ENCODE assay signal across 19 mouse cellular contexts in the genomic region with DNA sequence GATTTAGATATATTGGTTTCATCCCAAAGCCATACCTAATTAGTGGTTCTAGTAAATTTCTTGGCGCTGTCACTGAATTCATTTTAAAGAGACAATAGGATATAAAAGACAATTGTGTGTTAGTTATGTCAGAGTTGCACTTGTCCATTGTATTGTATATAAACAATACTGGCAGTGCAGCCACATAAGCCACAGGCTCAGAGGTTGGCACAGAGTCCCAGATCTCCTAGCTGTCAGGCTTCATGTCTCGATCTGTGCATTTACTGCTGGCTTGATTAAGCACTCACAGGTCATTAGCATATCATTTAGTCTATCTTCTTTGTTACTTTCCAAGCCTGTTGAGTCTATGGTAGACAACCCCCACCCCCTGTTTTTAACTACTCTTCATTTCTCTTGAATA.
DNase-seq lines count a peak whose midpoint lies in the region; ATAC-seq and TF ChIP-seq lines count a peak whose summit lies in the region.
"Had no signal": no experiment of that assay in that cellular context is flagged by ENCODE, and none has a peak within 500 bp of the region (broad histone marks: within the 10 kb centered on the region; RNA-seq: fewer than 3 reads in every experiment).

No protein-coding gene starts in this region.

- ATAC-seq in midbrain, embryonic 12.5 days (ENCODE audit: low FRiP score, low read depth) = peak; percentile 67
- no peak for ATAC-seq in midbrain, postnatal 0 days (ENCODE audit: low FRiP score)
- peak; percentile 80 for ATAC-seq in forebrain, embryonic 15.5 days (replicated peaks)
- peak; percentile 55; the same call in 1 of the 2 replicates for ATAC-seq in midbrain, embryonic 15.5 days (replicated peaks)
- ATAC-seq: inflammation-experienced regulatory T-cells, adult 6 months; liver, postnatal 0 days had no signal

- no peak overlapping the region for H3K4me3 ChIP-seq in midbrain, embryonic 12.5 days
- no peak overlapping the region for H3K4me3 ChIP-seq in midbrain, postnatal 0 days (ENCODE audit: low read depth, low read length)
- no peak overlapping the region for H3K4me3 ChIP-seq in forebrain, embryonic 15.5 days
- H3K4me3 ChIP-seq in midbrain, embryonic 15.5 days = no peak overlapping the region
- H3K4me3 ChIP-seq: embryonic facial prominence, embryonic 10.5 days; gastrocnemius, adult 2 months; heart, embryonic 13.5 days had no signal

- no peak overlapping the region for H3K27ac ChIP-seq in midbrain, embryonic 12.5 days (replicated peaks)
- H3K27ac ChIP-seq in midbrain, postnatal 0 days (ENCODE audit: low read depth, low read length) = no peak overlapping the region
- H3K27ac ChIP-seq in forebrain, embryonic 15.5 days (replicated peaks) = no peak overlapping the region
- H3K27ac ChIP-seq in midbrain, embryonic 15.5 days = no peak overlapping the region
- H3K27ac ChIP-seq: embryonic facial prominence, embryonic 10.5 days; gastrocnemius, adult 2 months; heart, embryonic 13.5 days had no signal

- 42% methylated on average over 2 of the region's 2 CpGs for WGBS in midbrain, embryonic 12.5 days
- 31% methylated on average over 2 of the region's 2 CpGs for WGBS in midbrain, postnatal 0 days
- WGBS in forebrain, embryonic 15.5 days = 14% methylated on average over 2 of the region's 2 CpGs
- WGBS in midbrain, embryonic 15.5 days = 28% methylated on average over 2 of the region's 2 CpGs

- H3K4me2 ChIP-seq in midbrain, embryonic 12.5 days (replicated peaks) = no peak overlapping the region
- H3K4me2 ChIP-seq in midbrain, postnatal 0 days (ENCODE audit: low read depth, low read length, poor library complexity, severe bottlenecking) = no peak overlapping the region
- H3K4me2 ChIP-seq in forebrain, embryonic 15.5 days (replicated peaks) = no peak overlapping the region
- no peak overlapping the region for H3K4me2 ChIP-seq in midbrain, embryonic 15.5 days
- H3K4me2 ChIP-seq: heart, embryonic 13.5 days had no signal

- TF ChIP-seq CTCF in midbrain, postnatal 0 days (IDR thresholded peaks at IDR 0.05) = no peak

- H3K27me3 ChIP-seq in midbrain, embryonic 12.5 days = no peaks in the 10 kb centered on the region
- H3K27me3 ChIP-seq in midbrain, postnatal 0 days (ENCODE audit: insufficient read depth, low read length) = no peaks in the 10 kb centered on the region
- no peaks in the 10 kb centered on the region for H3K27me3 ChIP-seq in forebrain, embryonic 15.5 days
- H3K27me3 ChIP-seq in midbrain, embryonic 15.5 days (replicated peaks) = no peaks in the 10 kb centered on the region
- H3K27me3 ChIP-seq: heart, embryonic 13.5 days had no signal

- no peak for DNase-seq in midbrain, postnatal 0 days (ENCODE audit: low spot score)
- DNase-seq in adrenal gland, postnatal 25 days = no peak
- DNase-seq in gastrocnemius, postnatal 25 days = no peak
- DNase-seq in urinary bladder, adult 2 months (ENCODE audit: low spot score) = no peak
- DNase-seq: B cell, adult 2 months; cerebellum, adult 8-10 months; gastrocnemius, adult 2 months; kidney, adult 9 months; kidney, postnatal 25 days; liver; liver, postnatal 0 days; lung, postnatal 10 days; thymus, postnatal 4 days had no signal

- H3K4me1 ChIP-seq in midbrain, embryonic 12.5 days = peaks cover 24% of the 10 kb centered on the region
- H3K4me1 ChIP-seq in midbrain, postnatal 0 days (ENCODE audit: insufficient read depth, low read length) = 0 out of 2 replicates have a peak, but pooled peaks cover 5% of the 10 kb centered on the region
- H3K4me1 ChIP-seq in forebrain, embryonic 15.5 days = peaks cover 30% of the 10 kb centered on the region
- peaks cover 15% of the 10 kb centered on the region for H3K4me1 ChIP-seq in midbrain, embryonic 15.5 days

- H3K9ac ChIP-seq in midbrain, embryonic 12.5 days (replicated peaks) = no peak overlapping the region
- H3K9ac ChIP-seq in midbrain, postnatal 0 days (replicated peaks; ENCODE audit: low read length, poor library complexity, severe bottlenecking) = no peak overlapping the region
- no peak overlapping the region for H3K9ac ChIP-seq in forebrain, embryonic 15.5 days (replicated peaks)
- H3K9ac ChIP-seq in midbrain, embryonic 15.5 days = no peak overlapping the region
- H3K9ac ChIP-seq: heart, embryonic 13.5 days; liver, postnatal 0 days had no signal

- H3K36me3 ChIP-seq in midbrain, embryonic 12.5 days = no peaks in the 10 kb centered on the region
- no peaks in the 10 kb centered on the region for H3K36me3 ChIP-seq in midbrain, postnatal 0 days (ENCODE audit: insufficient read depth, low read length)
- H3K36me3 ChIP-seq in forebrain, embryonic 15.5 days = no peaks in the 10 kb centered on the region
- H3K36me3 ChIP-seq in midbrain, embryonic 15.5 days (replicated peaks) = no peaks in the 10 kb centered on the region
- H3K36me3 ChIP-seq: embryonic facial prominence, embryonic 10.5 days; heart, embryonic 13.5 days had no signal

- H3K9me3 ChIP-seq in midbrain, embryonic 12.5 days = no peaks in the 10 kb centered on the region
- H3K9me3 ChIP-seq in midbrain, postnatal 0 days (ENCODE audit: low read length) = no peaks in the 10 kb centered on the region
- H3K9me3 ChIP-seq in forebrain, embryonic 15.5 days = no peaks in the 10 kb centered on the region
- H3K9me3 ChIP-seq in midbrain, embryonic 15.5 days = no peaks in the 10 kb centered on the region
- H3K9me3 ChIP-seq: embryonic facial prominence, embryonic 10.5 days; heart, embryonic 13.5 days had no signal
